Mouse (Mus musculus): ENCODE measurements around the gene Prmt8. TPM values are rescaled to one million over a fixed set of nuclear protein-coding genes. Genes with fewer than 3 reads are reported as not detected.

Gene Prmt8
- polyA plus RNA-seq, 1 experiment = not detected

DNA sequence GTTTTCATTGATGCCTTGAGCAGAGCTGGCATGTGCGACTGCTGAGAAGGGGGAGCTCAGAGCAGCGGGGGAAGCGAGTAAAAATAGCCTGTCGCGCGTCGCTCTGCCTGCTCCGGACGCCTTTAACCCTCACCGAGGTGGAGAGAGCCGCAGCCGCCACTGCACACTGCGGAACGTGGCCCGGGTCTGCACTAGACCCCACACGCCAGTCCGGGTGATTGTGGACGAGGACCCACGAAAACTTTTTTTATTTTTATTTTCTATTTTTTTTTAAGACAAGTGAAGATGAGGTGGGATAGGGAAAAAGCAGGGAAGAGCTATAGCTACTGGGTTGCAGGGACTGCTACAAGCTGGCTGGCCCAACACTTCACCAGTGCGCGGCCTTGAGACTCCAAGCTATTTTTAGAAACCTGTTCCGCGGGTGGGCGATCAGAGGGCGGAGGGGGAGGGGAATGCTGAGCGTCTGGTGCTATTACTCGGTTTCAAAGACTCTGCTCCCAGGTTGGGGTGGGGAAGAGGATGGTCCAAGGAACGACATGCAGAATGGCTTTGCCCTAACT lies 2.6 kb downstream of the Prmt8 start:
- no peak overlapping the region for H3K4me2 ChIP-seq (ENCODE audit: low read depth)
- no peak overlapping the region for H3K4me3 ChIP-seq
- no peaks in the 10 kb centered on the region for H3K36me3 ChIP-seq (ENCODE audit: control insufficient read depth, insufficient read depth)
- no peak overlapping the region for H3ac ChIP-seq (ENCODE audit: control insufficient read depth, insufficient read length)
- peaks cover 5% of the 10 kb centered on the region for H3K27me3 ChIP-seq (ENCODE audit: control insufficient read depth, insufficient read depth, insufficient read length)
- TF ChIP-seq E2F4 (IDR thresholded peaks at IDR 0.05; ENCODE audit: insufficient read depth) = no peak
- no peak for TF ChIP-seq SRF (IDR thresholded peaks at IDR 0.05; ENCODE audit: control insufficient read depth, insufficient read length, low read depth)
- no peak for TF ChIP-seq TCF12 (IDR thresholded peaks at IDR 0.05; ENCODE audit: insufficient read depth, poor library complexity, severe bottlenecking)
- no peak for TF ChIP-seq POLR2A (IDR thresholded peaks at IDR 0.05; ENCODE audit: insufficient read length, low read depth)
- no peak for TF ChIP-seq MYOG (IDR thresholded peaks at IDR 0.05; ENCODE audit: control insufficient read depth in 1 of 3, insufficient read depth in 1 of 3, insufficient read length in 2 of 3, low read depth in 2 of 3)
- no peak for TF ChIP-seq MAX (IDR thresholded peaks at IDR 0.05; ENCODE audit: low read depth)
- H3K79me2 ChIP-seq (ENCODE audit: control insufficient read depth, insufficient read depth) = no peaks in the 10 kb centered on the region

DNA sequence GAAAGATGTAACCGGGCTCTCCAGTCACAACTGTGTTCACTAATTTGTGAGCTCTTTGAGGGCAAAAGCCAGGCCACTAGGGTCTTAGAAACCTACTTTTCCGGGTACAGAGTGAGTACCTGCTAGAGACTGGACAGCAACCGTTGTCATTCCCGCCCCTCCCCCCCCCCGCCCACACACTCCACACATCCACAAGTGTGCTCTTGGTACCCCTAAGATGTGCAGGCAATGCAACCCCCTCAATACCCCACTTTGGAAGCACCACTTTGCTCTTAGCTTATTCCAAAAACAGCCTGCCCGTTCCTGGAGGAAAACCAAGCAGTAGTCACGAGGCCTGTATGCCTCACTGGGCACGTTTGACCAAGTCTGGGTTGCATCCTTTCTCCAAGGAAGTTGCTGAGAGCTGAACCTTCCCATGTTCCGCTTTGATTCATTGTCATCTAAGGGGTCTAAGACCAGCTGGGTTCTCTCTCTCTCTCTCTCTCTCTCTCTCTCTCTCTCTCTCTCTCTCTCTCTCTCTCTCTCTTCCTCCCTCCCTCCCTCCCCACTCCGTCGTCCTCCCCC lies 3.1 kb downstream of the Prmt8 start:
- Histone ChIP-seq H3ac (ENCODE audit: control insufficient read depth, insufficient read length) (no peak overlapping the region), H3K36me3 (ENCODE audit: control insufficient read depth, insufficient read depth) (no peaks in the 10 kb centered on the region), H3K4me2 (ENCODE audit: low read depth) (no peak overlapping the region), H3K79me2 (ENCODE audit: control insufficient read depth, insufficient read depth) (no peaks in the 10 kb centered on the region), H3K27me3 (ENCODE audit: control insufficient read depth, insufficient read depth, insufficient read length) (peaks cover 5% of the 10 kb centered on the region), H3K4me3 (no peak overlapping the region)
- no peak for TF ChIP-seq MYOD1 (IDR thresholded peaks at IDR 0.05; ENCODE audit: control insufficient read depth in 1 of 3, insufficient read length in 2 of 3, low read depth in 2 of 3)

DNA sequence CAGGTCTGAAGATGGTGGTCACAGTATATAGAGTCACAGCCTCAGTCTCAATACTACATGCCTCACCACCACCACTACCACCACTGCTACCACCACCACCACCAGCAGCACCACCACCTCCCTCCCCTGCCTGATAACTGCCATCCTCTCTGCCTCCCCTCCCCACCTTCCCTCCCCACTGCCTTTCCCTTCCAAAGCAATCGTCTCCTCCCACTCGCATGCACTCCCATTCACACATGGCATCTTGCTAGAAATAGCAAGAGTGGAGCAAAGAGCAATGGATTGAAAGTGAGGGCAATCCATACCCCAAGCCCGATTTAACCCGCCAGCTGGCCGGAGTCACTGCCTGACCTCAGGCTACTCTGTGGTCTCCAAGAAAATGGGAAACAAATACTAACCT lies 3.7 kb downstream of the Prmt8 start:
- H3K4me3 ChIP-seq = no peak overlapping the region
- H3K27me3 ChIP-seq (ENCODE audit: control insufficient read depth, insufficient read depth, insufficient read length) = peaks cover 5% of the 10 kb centered on the region
- no peak for TF ChIP-seq TCF12 (IDR thresholded peaks at IDR 0.05; ENCODE audit: insufficient read depth, poor library complexity, severe bottlenecking)
- no peak for TF ChIP-seq MYOD1 (IDR thresholded peaks at IDR 0.05; ENCODE audit: control insufficient read depth in 1 of 3, insufficient read length in 2 of 3, low read depth in 2 of 3)
- no peak for TF ChIP-seq REST (IDR thresholded peaks at IDR 0.05; ENCODE audit: insufficient read depth, insufficient read length)
- TF ChIP-seq E2F4 (IDR thresholded peaks at IDR 0.05; ENCODE audit: insufficient read depth) = no peak
- TF ChIP-seq CEBPB (IDR thresholded peaks at IDR 0.05; ENCODE audit: insufficient read depth, poor library complexity, severe bottlenecking) = no peak
- no peak for TF ChIP-seq POLR2AphosphoS2 (IDR thresholded peaks at IDR 0.05; ENCODE audit: insufficient read length, low read depth)
- no peak overlapping the region for H3K4me2 ChIP-seq (ENCODE audit: low read depth)
- no peak overlapping the region for H3ac ChIP-seq (ENCODE audit: control insufficient read depth, insufficient read length)
- no peaks in the 10 kb centered on the region for H3K36me3 ChIP-seq (ENCODE audit: control insufficient read depth, insufficient read depth)
- H3K79me2 ChIP-seq (ENCODE audit: control insufficient read depth, insufficient read depth) = no peaks in the 10 kb centered on the region

DNA sequence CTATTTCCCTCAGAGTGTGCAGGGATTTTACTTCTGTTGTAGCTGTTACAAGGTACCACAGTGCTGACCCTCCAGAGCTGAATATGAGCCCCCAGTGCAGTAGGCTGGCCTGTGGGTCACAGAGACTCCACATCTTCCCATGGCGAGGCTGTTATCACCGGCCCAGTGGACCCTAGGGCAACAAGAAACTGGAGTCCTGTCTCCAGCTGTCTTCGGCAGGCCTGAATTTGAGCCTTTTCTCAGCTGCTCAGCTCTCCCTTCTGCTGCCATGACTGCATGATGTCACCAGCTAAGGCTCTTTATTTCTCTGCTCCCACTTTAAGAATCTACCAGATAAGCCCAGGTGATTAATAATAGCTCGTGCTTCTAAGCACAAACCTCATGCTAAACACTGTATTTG lies 11.0 kb downstream of the Prmt8 start:
- Histone ChIP-seq H3K36me3 (ENCODE audit: control insufficient read depth, insufficient read depth) (no peaks in the 10 kb centered on the region), H3K79me2 (ENCODE audit: control insufficient read depth, insufficient read depth) (no peaks in the 10 kb centered on the region), H3K4me2 (ENCODE audit: low read depth) (no peak overlapping the region), H3ac (ENCODE audit: control insufficient read depth, insufficient read length) (no peak overlapping the region), H3K27me3 (ENCODE audit: control insufficient read depth, insufficient read depth, insufficient read length) (no peaks in the 10 kb centered on the region), H3K4me3 (no peak overlapping the region)
- peak in 1 of 3 experiments; percentile 3 for TF ChIP-seq MYOD1 (IDR thresholded peaks at IDR 0.05; ENCODE audit: control insufficient read depth in 1 of 3, insufficient read length in 2 of 3, low read depth in 2 of 3)
- TF ChIP-seq USF1 (IDR thresholded peaks at IDR 0.05; ENCODE audit: low read depth) = no peak
- TF ChIP-seq E2F4 (IDR thresholded peaks at IDR 0.05; ENCODE audit: insufficient read depth) = no peak

DNA sequence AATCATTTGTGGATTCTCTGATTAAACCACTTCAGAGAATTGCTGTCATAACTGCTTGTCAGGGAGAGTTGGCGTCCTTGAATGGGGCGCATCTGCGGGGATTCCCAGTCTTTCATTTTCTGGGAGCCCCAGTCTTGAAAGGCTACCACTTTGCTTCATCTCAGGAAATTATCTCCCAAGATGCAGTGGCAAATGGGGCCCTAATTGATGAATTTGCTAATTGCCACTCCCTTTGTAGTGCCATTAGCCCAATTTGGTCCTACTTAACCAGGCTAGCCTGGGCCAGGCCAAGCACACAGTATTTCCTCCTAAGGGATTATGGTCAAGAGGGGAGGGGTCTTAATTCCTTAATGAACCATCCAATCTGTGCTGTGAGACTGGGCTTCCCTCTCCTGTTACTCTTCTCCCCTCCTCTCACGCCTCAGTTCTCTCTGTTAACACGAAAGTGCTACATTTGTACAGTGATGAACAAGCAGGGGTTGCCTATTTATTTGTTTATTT lies 11.6 kb downstream of the Prmt8 start:
- no peak overlapping the region for H3ac ChIP-seq (ENCODE audit: control insufficient read depth, insufficient read length)
- no peak overlapping the region for H3K4me3 ChIP-seq
- H3K79me2 ChIP-seq (ENCODE audit: control insufficient read depth, insufficient read depth) = no peaks in the 10 kb centered on the region
- TF ChIP-seq MYOG (IDR thresholded peaks at IDR 0.05; ENCODE audit: control insufficient read depth in 1 of 3, insufficient read depth in 1 of 3, insufficient read length in 2 of 3, low read depth in 2 of 3) (no peak), E2F4 (IDR thresholded peaks at IDR 0.05; ENCODE audit: insufficient read depth) (no peak), USF1 (IDR thresholded peaks at IDR 0.05; ENCODE audit: low read depth) (no peak)
- H3K36me3 ChIP-seq (ENCODE audit: control insufficient read depth, insufficient read depth) = no peaks in the 10 kb centered on the region
- no peaks in the 10 kb centered on the region for H3K27me3 ChIP-seq (ENCODE audit: control insufficient read depth, insufficient read depth, insufficient read length)
- H3K4me2 ChIP-seq (ENCODE audit: low read depth) = no peak overlapping the region

DNA sequence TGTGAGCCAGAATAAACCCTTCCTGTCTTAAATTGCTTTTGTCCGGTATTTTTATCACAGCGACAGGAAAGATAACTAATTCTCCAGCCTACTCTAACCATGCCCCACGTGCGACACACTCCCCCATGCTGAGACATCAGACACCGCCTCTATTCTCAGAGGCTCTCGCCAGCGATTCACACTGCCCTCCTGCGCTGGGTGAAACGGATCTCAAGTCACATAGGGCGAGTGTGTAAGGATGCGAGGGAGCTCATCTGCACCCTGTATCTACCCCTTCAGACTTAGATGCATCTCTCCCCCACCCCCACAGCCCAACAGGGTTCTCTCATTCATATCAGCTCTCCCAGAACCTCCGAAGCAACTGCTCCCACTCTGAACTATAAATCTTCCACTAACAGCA lies 12.4 kb downstream of the Prmt8 start:
- Histone ChIP-seq H3K27me3 (ENCODE audit: control insufficient read depth, insufficient read depth, insufficient read length) (no peaks in the 10 kb centered on the region), H3ac (ENCODE audit: control insufficient read depth, insufficient read length) (no peak overlapping the region), H3K79me2 (ENCODE audit: control insufficient read depth, insufficient read depth) (no peaks in the 10 kb centered on the region), H3K36me3 (ENCODE audit: control insufficient read depth, insufficient read depth) (no peaks in the 10 kb centered on the region), H3K4me2 (ENCODE audit: low read depth) (no peak overlapping the region), H3K4me3 (no peak overlapping the region)
- TF ChIP-seq POLR2AphosphoS2 (IDR thresholded peaks at IDR 0.05; ENCODE audit: insufficient read length, low read depth) = no peak
